Comparison of ENCODE assay signal across 10 mouse cellular contexts in the genomic region with DNA sequence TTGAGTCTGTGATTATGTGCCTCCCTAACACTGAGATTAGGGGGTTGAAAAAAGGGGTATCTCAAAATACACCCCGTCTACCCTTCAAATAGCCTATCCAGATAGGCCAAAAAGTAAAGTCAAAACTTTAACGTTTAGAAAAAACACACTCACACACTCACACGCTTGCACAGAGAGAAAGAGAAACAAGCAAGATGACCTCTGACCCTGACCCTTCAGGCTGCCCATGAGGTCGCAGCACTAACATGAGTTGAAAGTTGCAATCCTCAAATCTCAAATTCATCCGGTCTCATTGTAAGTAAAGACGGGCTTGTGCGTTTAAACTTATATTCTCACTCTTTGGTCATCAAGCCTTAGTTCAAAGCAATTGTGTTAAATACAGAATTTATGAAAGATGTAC.
DNase-seq lines count a peak whose midpoint lies in the region; ATAC-seq and TF ChIP-seq lines count a peak whose summit lies in the region.
"Had no signal": no experiment of that assay in that cellular context is flagged by ENCODE, and none has a peak within 500 bp of the region (broad histone marks: within the 10 kb centered on the region; RNA-seq: fewer than 3 reads in every experiment).

No protein-coding gene starts in this region.

- WGBS in heart, embryonic 10.5 days = 56% methylated on average over 7 of the region's 7 CpGs
- 59% methylated on average over 7 of the region's 7 CpGs for WGBS in lung, embryonic 14.5 days
- WGBS in bone marrow, adult 2 months = 62% methylated on average over 7 of the region's 7 CpGs
- 50% methylated on average over 7 of the region's 7 CpGs for WGBS in liver, embryonic 12.5 days (ENCODE audit: insufficient replicate concordance)

- peaks cover 55% of the 10 kb centered on the region for H3K4me1 ChIP-seq in heart, embryonic 10.5 days
- H3K4me1 ChIP-seq in lung, embryonic 14.5 days (ENCODE audit: insufficient read depth) = peaks cover 3% of the 10 kb centered on the region; the same call in 1 of the 2 replicates
- H3K4me1 ChIP-seq in bone marrow, adult 2 months (ENCODE audit: control insufficient read depth, insufficient read depth, low read length) = peaks cover 13% of the 10 kb centered on the region
- peaks cover 21% of the 10 kb centered on the region for H3K4me1 ChIP-seq in liver, embryonic 12.5 days

- no peak overlapping the region for H3K9ac ChIP-seq in lung, embryonic 14.5 days
- no peak overlapping the region for H3K9ac ChIP-seq in liver, embryonic 12.5 days

- no peak for DNase-seq in heart, embryonic 10.5 days (ENCODE audit: low spot score)
- no peak for DNase-seq in heart, adult 8-10 months (ENCODE audit: low spot score)
- DNase-seq in lung, embryonic 14.5 days = no peak
- no peak for DNase-seq in lung, postnatal 4 days
- DNase-seq in cerebellum, postnatal 25 days = no peak
- DNase-seq in left cerebral cortex, postnatal 4 days = no peak
- DNase-seq: cerebellum, adult 11 months had no signal

- no peak for TF ChIP-seq POLR2A in bone marrow, adult 2 months (IDR thresholded peaks at IDR 0.05; ENCODE audit: borderline replicate concordance, control insufficient read depth, low read depth, low read length)

- no peak for ATAC-seq in lung, embryonic 14.5 days (ENCODE audit: insufficient read depth)
- no peak for ATAC-seq in liver, embryonic 12.5 days

- intact Hi-C loops in left cerebral cortex, postnatal 4 days (cut with DNase I) = loop anchor here (5.0 kb wide), 1 partner anchor 73 kb away; no protein-coding TSS in a partner anchor

- H3K9me3 ChIP-seq in heart, embryonic 10.5 days = 0 out of 2 replicates have a peak, but pooled peaks cover 3% of the 10 kb centered on the region
- no peaks in the 10 kb centered on the region for H3K9me3 ChIP-seq in lung, embryonic 14.5 days (ENCODE audit: low read depth, low read length)
- H3K9me3 ChIP-seq in liver, embryonic 12.5 days (replicated peaks) = no peaks in the 10 kb centered on the region

- TF ChIP-seq CTCF in lung, embryonic 14.5 days (IDR thresholded peaks at IDR 0.05; ENCODE audit: low read depth) = no peak
- no peak for TF ChIP-seq CTCF in bone marrow, adult 2 months (IDR thresholded peaks at IDR 0.05; ENCODE audit: control insufficient read depth, insufficient read depth, low read length)

- H3K4me3 ChIP-seq in heart, embryonic 10.5 days = 0 out of 2 replicates have a peak overlapping the region, but pooled peaks have one; percentile 55
- no peak overlapping the region for H3K4me3 ChIP-seq in lung, embryonic 14.5 days (ENCODE audit: low read depth, low read length)
- no peak overlapping the region for H3K4me3 ChIP-seq in bone marrow, adult 2 months (replicated peaks; ENCODE audit: control insufficient read depth, low read depth, low read length)
- H3K4me3 ChIP-seq in liver, embryonic 12.5 days = no peak overlapping the region
- H3K4me3 ChIP-seq: erythroblast, embryonic 14.5 days had no signal

- peaks cover 4% of the 10 kb centered on the region; the same call in 1 of the 2 replicates for H3K36me3 ChIP-seq in heart, embryonic 10.5 days
- no peaks in the 10 kb centered on the region for H3K36me3 ChIP-seq in lung, embryonic 14.5 days (ENCODE audit: insufficient read depth)
- no peaks in the 10 kb centered on the region for H3K36me3 ChIP-seq in liver, embryonic 12.5 days

- no peaks in the 10 kb centered on the region for H3K27me3 ChIP-seq in heart, embryonic 10.5 days (ENCODE audit: insufficient read depth, poor library complexity, severe bottlenecking)
- no peaks in the 10 kb centered on the region for H3K27me3 ChIP-seq in lung, embryonic 14.5 days (ENCODE audit: insufficient read depth, low read length)
- H3K27me3 ChIP-seq in liver, embryonic 12.5 days (replicated peaks) = no peaks in the 10 kb centered on the region; the same call in 1 of the 2 replicates

- peak overlapping the region; percentile 88 for H3K27ac ChIP-seq in heart, embryonic 10.5 days
- H3K27ac ChIP-seq in lung, embryonic 14.5 days (ENCODE audit: low read depth) = peak overlapping the region; percentile 80; the same call in 1 of the 2 replicates
- H3K27ac ChIP-seq in bone marrow, adult 2 months (ENCODE audit: control insufficient read depth, insufficient read depth, low read depth, low read length, poor library complexity) = 0 out of 2 replicates have a peak overlapping the region, but pooled peaks have one; percentile 24
- 0 out of 2 replicates have a peak overlapping the region, but pooled peaks have one; percentile 69 for H3K27ac ChIP-seq in liver, embryonic 12.5 days

- H3K4me2 ChIP-seq in lung, embryonic 14.5 days = no peak overlapping the region
- H3K4me2 ChIP-seq in liver, embryonic 12.5 days = peak overlapping the region; percentile 55; the same call in 1 of the 2 replicates

Comparison
In these comparisons a context has a peak if more than half of its experiments do, and no peak if none do; other contexts are left out.
1. H3K27ac ChIP-seq: peak in every context shown above with its lines; median percentile 88 in heart, embryonic 10.5 days; 80 in lung, embryonic 14.5 days; 69 in liver, embryonic 12.5 days; 24 in bone marrow, adult 2 months.